Mouse (Mus musculus) lung, postnatal 10 days (tissue): Measurements from ENCODE around the gene Dab1.

Experiments used
- DNase-seq: peaks from one replicate; pipeline ENCODE4 v3.0.0; 2021

The Dab1 gene

DNA sequence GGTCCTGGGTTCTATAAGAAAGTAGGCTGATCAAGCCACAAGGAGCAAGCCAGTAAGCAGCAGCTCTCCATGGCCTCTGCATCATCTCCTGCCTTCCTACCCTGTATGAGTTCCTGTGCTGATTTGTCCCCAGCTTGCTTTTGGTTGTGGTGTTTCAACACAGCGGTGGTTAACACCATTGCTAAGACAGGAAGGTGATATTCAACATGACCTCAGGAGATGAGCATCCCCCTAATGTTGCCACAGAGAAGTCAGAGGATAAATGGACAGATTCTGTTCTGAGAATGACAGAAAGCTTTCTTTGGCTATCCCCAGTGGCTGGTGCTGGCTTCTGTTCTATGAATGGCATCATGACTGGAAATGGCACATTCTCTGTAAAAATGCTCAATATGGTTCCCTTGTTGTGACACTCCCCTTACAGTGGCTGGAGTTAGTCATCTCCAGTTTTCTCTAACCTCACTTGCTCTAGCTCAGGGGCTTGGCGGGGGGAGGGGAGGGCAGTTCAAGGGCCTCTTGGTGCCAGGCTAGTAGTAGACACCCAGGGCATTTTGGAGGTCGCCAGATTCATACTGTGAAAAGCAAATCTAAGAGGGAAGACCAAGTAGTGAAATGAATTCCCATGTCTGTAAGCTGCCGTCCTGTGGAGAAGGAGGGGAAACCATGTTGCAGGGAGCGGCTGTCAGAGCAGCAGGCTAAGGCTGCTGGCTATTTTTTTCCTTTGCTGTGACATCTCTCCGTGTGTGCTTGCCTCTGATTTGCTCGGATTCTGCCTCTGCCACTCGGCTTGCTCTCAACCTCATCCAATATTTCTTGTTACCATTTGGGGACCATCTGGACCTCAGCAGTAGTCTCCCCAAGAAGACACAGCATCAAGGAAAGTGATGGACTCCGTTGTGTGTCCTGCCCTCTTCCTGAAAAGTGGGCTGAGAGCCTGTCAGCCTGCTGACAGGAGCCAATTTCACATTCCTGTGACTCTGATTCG lies 1086.8 kb downstream of the Dab1 start:
- peak; percentile 21 for DNase-seq

DNA sequence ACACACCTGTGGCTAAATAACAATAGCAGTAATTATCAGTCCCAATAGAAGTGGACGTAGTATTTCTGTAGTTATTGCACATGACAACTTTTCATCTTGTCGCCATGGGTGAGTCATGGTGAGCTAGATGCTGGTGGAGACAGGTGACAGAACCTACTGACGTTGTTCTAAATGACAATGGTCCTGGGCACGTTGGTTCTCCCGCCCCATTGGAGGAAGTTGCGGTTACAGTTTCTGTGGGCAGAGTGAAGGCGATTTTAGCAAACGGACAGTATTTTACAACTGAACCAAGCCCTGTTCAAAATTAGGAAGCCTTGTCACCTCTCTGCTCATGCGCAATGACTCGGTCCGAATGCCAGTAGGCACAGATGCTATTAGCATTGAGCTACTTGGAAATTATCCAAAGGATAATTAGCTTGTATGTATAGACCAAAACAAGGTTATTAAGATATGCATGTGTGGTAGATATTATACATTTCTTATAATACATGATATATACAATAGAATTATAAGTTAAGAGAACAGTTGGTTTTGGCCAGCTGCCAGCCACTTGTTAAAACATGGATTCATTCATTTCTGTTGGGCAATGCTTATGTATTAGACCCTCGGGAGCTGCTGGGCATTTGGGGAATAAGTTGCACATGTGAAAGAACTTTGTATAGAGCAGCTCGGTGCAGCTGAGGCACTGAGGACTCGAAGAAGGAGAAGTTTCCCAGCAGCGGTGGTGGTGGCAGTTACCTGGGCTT lies 1093.4 kb downstream of the Dab1 start:
- DNase-seq, result no peak

DNA sequence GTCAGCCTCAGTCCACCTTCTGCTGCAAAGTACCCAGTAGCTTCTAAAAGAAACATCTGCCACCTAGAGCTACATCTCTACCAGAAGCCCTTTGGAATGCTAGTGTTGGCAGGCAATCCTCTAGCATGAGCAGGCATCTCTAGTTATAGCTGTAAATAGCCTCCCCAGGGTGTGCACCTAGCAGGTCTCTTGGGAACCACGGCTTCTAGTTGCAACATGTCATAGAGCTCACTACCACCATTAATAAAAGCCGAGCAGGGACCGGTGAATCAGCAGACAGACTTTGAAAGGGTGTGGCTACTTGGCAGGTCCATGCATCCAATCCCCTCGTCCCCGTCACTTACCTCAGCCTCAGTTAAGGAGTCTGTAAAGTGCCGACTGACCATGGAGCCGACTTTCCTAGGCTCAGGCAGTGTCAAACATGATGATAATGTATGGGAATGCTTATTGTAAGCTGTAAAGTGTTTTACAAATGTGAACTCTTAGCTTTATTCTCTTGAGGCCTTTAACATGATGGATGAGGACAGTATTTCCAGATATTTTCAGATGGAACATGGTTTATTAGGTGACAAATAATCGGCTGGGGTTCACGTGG lies 1095.9 kb downstream of the Dab1 start:
- no peak for DNase-seq

DNA sequence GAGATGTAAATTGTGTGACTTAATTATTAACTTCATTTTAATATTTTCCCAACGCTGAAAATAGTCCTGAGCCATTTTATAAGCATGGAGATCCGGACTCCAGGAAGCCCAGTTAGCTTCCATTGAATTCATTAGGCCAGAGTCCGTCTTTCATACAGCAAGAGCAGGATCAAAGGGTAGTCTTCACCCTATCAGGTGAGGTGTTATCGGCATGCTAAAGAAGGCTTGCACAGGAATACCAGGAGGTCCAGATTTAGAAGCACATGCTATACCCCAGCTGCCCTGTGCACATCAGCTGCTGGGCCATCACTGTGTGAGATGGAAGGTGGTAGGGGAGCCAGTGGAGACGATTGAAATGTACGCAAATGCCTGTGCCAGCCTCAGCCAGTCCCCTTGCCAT lies 1096.7 kb downstream of the Dab1 start:
- DNase-seq, result no peak

DNA sequence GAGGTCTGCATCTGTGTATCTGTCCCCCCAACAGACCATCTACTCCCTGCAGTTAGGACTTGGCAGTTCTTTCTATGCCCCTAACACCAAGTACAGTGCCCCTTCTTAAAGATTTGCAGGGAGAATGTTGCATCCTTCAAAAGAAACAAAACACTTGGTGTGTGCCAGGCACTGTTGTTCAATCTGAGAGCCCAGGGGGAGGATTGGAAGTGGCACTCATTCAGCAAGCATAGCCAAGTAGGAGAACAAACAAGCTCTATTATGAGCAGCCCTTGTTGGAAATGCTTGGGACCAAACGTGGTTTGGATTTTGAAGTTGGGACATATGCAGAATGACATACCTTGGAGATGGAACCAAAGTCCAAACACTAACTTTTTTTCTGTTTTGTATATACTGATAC lies 1097.3 kb downstream of the Dab1 start:
- DNase-seq, result no peak

DNA sequence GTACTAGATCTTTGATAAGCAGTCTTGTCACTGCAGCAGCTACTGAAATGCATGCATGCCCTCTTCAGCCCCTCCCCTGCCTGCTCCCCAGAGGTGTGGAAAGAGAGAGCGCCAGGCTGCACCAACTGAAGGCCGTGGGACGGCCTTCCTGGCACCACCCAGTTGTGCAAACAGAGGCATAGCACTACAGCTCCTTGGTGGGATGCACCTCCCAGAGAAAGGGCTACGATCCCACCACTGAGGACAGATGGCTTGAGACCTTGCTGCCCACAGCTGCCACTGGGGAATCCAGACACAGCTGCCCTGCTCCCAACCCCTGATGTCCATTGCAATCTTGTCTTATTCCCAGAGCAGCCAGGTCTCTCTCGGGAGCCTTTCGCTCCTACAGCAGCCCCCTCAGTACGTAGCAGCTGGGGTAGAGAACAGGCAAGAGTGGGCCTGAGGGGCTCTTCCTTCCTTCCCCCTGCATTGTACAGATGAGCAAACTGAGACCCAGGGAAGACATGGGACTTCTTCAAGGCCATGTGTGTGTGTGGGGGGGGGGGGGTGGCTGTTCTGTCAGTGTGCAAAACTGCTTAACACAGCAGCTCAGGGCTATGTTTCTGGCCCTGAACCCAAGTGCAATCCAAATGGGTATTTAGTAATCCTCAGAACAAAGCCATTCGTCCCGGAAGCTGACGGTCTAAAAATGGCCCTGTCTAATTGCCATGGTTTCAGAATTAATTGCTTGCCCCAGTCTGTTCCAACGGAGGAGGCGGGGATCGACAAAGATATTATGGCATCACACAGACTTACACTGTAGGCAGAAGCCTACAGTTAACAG lies 1100.0 kb downstream of the Dab1 start:
- DNase-seq, result peak; percentile 54

DNA sequence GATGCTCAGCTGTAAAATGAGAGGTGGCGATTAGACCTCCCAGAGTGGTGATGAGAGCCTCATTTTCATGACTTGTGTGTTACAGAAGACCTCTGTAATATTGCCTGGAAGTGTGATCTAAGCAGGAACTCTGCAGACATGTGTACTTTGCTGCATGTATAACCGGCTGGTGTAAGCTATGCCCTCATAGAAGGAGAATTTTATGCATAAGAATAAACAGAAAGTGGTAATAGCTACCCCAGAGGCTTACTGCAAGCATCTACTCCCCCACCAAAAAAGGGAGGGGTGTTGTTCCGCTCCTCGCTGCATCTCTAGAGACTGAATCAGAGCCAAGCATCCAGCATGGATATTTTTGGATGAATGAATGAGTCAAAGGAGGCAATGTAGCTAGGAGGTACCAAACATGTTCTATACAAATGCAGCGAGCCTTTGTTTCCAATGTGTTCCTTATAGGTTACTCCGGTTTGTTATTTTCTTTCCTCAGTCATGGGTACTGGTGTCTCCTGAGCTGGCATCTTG lies 1104.4 kb downstream of the Dab1 start:
- DNase-seq, result no peak

DNA sequence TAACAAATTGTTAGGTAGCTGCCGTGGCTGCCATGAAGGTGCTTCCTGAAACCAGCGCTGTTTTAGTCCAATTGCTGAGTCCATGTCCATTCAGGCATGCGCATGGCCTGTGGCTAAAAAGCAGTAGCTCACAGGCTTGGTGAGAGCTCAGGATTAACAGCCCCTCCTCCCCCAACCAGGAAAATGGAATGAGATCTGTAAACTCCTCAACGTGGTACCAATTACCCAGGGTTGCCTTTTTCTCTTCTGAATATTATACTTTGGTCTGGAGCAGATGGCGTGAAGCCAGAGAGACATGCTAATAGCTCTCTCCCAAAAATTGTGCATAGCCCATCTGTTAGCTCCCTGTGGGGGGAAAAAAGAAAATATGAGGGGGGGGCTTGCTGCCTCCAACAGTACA lies 1105.1 kb downstream of the Dab1 start:
- DNase-seq, result no peak

DNA sequence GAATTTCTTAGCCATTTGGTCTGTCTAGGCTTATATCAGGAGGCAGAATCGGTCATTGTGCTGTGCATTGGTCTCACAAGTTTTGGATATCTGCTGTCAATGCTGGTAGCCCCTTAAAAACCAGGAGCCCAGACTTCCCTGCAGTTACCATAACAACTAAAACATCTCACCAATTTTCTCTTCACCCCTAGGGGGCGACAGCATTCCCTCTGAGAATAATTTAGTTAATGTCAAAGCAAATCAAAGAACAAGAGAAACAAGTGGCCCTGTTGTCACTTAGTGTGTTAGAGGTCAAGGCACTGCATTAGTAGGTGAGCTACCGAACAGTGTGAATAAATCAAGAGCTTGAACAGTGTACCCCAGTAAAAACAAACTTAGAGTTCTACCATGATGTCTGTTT lies 1106.5 kb downstream of the Dab1 start:
- DNase-seq, result peak; percentile 16

DNA sequence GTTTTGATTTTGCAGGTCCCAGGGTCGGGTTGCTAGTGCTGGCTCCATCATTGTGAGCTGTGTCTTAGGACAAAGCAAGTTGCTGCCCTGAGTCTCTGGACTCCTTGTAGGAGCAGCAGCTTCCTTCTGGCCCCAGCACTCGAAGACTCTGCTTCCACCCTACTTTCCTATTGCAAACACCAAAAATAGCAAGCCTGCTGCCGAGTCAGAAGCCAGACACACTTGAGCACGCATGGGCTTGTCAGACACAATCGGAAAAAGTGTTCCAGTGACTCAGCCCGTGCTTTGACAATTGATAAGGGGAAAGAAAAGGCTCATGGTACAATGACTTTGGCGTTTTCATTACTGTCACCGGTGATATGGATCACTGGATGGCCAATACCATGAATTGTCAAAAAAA lies 1110.0 kb downstream of the Dab1 start:
- no peak for DNase-seq

DNA sequence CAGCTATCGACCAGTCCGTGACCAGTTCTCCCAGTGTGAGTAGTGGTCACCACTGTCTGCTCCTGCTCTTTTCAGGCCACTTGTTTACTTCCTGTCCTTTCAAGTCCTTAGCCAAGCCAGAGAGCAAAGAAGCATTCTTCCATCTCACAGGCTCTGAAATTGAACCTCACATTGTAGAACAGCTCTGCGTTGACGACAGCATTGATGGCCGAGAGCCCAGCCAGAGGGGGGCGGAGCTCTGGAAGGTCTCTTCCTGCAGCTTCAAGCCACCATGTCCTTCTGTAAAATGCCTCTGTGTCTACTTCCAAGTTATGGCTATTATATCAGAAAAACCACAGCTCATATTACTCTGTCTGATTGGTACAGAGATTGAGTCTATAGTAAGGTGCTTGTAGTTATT lies 1127.3 kb downstream of the Dab1 start:
- peak; percentile 66 for DNase-seq

DNA sequence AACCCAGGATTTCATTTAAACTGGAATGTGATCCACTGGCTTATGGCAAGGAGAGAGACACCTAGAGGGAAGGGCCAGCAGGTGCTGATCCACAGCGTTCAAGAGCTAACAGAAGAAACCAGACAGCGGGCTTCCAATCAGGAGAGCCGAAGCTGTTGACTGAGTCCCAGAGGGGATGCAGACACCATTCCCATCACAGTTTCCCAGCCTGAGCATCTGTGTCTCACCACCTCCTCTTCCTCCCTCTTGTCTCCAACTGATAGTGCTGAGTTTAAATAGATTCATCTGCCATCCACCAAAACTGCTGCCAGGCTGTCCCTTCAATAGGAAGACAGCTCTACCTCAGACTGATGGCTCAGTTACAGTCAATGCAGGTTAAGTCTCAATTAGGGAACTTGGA lies 1134.9 kb downstream of the Dab1 start:
- no peak for DNase-seq

DNA sequence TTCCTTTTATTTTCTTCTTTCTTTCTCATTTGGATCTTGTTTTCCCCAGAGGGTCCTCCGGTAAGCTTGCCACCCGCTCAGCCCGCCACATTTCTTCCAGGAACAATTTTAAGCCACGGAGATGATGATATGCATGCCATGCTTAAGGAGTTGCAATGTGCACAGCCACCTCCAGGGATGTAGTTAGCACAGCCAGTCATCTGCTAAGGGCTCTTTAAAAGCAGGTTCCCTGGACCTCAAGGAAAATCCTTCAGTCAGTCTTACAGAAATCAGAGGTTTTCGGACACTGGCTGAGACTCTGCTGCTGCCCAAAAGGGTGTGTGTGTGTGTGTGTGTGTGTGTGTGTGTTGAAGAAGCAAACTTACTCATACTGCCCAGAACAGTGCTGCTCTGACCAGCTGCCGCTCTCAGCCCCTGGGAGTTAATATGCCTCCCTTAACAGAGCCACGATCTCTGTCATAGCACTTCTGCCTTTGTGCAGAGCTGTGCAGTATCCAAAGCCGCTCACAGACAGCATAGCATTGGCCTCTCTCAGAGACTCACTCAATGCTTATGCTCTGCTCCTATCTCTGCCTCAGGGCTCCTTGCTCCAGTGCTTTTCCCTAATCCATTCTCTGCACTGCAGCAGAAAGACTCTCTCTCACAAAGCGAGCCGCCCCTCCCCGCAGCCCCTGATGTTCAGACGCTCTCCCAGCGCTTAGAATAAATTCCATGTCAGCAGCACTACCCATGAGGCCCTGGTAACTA lies 1141.9 kb downstream of the Dab1 start:
- DNase-seq, result no peak

DNA sequence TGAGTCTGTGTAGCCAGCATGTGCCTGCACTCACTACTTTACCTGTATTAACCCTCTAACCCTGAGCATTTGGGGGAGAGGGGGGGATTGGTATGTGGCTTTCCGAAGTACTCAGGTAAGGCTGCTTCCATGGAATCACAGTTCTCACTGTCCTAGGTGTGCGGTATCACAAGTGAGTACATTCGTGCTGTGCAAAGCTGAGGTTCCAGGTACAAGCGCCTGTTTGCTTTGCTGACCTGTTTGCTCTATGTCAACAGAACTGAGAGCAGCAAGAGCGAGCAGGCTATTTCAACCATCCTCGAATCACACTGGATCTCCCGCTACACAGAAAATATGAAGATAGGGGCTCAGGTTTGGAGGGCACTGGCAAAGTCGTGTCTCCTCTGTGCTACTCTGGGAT lies 1146.9 kb downstream of the Dab1 start, which contains the start of gene C8b:
TSS of gene C8b (plus strand) at position 253 of the 400 bp plus-strand sequence.
- no peak for DNase-seq

DNA sequence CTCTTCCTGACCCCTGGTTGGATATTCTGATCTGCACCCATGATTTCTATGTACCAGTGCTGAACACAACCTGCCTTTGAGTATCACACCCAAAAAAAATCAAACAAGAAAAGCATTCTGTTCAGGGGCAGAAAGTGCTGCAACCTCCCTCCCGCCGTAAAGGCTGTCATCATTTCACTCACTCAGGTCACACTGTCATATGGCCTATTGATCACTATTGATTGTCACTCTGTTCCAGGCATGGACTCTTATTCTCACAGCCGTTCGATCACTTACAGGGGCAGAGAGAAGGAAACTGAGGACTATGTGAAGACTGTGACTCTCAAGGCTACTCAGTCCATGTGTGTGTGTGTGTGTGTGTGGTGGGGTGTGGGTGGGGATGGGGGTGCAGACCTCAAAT lies 1149.0 kb downstream of the Dab1 start:
- no peak for DNase-seq

DNA sequence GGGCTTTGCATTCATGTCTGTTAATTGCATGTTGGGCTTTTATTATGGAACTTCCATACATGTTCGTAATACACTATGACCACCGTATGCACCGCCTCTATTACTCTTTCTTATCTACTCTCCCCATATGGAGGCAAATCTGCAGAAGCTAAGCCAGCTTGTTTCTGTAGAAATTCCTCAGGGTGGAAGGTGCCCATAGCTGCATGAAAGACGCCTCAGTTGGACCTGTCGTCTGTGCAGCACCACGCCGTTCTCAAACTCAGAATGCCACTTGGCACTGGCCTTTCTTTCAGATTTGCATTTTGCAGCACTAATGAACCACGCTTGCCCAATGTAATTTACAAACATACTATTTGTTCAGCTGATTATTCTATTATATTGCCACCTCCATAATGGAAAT lies 1150.4 kb downstream of the Dab1 start:
- DNase-seq, result no peak

DNA sequence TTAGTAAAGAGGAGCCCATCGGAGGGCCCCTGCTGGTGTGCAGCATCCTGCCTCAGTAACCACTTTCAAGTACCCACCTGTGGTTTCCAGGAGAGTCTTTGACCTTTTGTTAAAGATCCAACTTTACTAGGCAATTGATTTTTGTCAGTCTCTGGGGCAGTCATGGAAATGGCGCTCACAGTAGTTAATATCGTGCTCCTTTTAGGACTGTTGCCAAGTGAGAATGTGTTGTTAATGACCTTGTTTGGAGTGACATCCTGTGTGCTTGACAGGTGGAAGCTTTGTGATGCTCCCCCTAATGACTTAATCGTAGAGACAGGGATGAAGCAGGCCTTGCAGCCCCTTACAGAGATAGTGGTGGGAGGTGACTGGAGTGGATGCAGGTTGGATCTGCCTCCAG lies 1151.2 kb downstream of the Dab1 start:
- DNase-seq, result no peak

DNA sequence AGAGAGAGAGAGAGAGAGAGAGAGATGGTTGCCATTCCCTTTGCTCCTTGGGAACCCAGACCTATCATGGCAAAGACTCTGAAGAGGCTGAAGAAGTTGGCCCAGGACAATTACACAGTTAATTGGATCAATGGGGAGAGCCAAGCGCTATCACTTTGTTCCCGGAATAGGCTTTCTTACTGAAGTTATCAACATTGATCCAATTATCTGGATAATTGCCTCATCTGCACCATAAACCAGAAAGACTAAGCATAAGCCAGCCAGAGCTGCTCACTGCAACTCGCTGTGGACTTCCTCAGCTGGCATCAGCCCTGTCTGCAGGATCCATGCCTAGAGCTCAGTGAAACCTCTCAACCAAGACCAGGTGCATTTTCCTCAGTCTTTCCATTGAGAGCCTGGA lies 1156.4 kb downstream of the Dab1 start:
- DNase-seq, result no peak

DNA sequence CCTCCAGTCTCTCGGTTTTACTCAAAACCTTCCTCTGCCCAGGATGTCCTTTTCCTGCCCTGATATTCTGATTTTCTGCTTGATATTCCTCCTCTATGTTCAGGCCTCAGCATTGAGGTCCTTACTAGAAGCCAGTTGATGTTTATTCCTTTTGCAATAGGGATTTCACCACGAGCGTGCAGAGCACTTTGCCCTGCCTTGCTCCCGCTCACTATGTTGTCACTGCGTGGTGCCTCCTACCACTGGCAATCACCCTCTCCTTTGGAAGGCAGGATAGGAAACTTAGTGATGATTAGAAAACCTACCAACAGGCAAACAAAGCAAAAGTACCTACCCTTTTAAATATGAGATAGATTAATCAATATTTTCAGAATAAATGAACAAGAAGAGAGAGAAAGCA lies 1160.3 kb downstream of the Dab1 start:
- no peak for DNase-seq

DNA sequence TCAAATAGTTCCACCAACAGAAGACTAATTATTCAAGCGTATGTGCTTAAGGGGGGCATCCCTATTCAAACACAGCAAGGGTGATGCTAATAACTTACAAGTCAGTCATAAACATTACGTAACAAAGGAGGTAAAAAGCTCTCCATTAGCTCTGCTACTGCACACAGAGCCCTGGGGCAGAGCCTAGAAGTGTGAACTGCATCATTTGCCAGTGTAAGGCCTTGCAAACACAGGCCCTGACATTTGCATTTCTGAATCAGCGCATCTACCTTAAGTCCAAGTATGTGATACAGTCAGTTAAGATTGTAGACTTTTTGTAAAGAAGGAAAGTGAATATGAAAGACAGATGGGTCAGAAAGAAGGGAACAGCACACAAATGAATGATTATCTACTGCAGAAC lies 1162.3 kb downstream of the Dab1 start:
- DNase-seq, result no peak

DNA sequence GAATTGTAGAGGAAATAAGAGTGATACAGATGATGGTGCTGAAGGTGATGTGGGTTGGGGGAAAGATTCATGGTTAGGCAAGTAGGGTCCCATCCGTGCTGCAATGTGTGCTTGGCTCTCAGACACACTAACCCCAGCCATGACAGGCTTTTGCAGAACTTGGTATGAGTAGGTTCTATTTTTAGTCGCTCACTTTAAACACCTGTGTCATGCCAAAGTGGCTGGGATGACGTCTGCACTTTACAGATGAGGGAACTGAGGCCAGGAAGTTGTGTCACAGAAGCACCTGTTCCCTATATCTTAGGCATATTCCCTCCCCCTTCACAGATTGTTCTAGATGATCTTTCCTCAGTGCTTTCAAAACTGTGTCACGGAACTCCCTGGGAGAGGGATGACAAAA lies 1163.2 kb downstream of the Dab1 start:
- DNase-seq, result no peak

DNA sequence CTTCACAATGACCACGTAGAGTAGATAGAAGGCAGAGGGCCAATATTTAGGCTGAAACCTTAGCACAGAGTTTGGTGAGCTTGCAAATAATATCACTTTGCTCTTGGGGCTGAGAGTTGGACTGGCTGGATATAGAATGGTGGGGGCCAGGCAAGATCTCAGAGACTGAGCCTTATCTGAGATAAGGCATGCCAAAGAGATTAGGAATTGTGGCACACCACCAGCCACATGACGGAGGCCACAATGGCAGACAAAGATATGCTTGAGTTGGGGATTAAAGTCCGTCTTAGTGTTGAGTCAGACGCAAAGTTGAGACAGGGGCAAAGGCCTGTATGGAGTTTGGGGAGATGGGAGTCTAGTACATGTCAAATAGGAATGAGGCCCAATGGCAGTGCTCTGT lies 1173.0 kb downstream of the Dab1 start:
- DNase-seq, result no peak
